Mouse (Mus musculus) spleen, adult 2 months (tissue): ENCODE measurements at regions not wholly inside any gene's neighbourhood (a gene's known extent, or its start where the extent isn't known, plus 50 kb on each side); places are given as distances from the start of the nearest gene placed in this dataset.

Source experiments
- CTCF ChIP-seq: fragments of 200-500 bp; IDR thresholded peaks from 2 replicates; pipeline ENCODE4 v1.5.1; 2011; ENCODE audit warnings: mild to moderate bottlenecking, inconsistent platforms; ENCODE audit not compliant: insufficient read depth, insufficient read length, insufficient replicate concordance; ENCODE audit errors: extremely low read depth
- POLR2A ChIP-seq: fragments of 200-500 bp; IDR thresholded peaks from 2 replicates; pipeline ENCODE4 v1.6.1; 2011; ENCODE audit warnings: low read depth, low read length, inconsistent platforms

- TF ChIP-seq POLR2A = no peak
- no peak for TF ChIP-seq CTCF
Measured at GRCm38 (mm10) chr3:27815201-27815695, 80.9 kb downstream of the Tmem212 start.
